Mouse (Mus musculus) heart, postnatal 0 days (tissue): ENCODE data around the gene P3h3. TPM values are rescaled to one million over a fixed set of nuclear protein-coding genes. Genes with fewer than 3 reads are reported as not detected.

Source experiments
- ATAC-seq: fragments of 200-750 bp; cut with Nextera tagmentation; 2 replicates; pipeline ENCODE4 v1.8.0; 2017; ENCODE audit warnings: low read depth, moderate number of reproducible peaks, moderate library complexity; ENCODE audit not compliant: insufficient read depth
- DNase-seq: peaks from one replicate; pipeline ENCODE4 v3.0.0-alpha.2; 2016; ENCODE audit warnings: low spot score
- H3K27ac ChIP-seq: fragments of 300-500 bp; sonication (generic); 2 replicates; pipeline ENCODE4 v1.5.1; 2014; ENCODE audit warnings: low read depth, mild to moderate bottlenecking
- H3K27me3 ChIP-seq: fragments of 300-500 bp; sonication (generic); 2 replicates; pipeline ENCODE4 v1.6.1; 2014; ENCODE audit warnings: low read length, mixed read lengths; ENCODE audit not compliant: control insufficient read depth, insufficient read depth
- H3K36me3 ChIP-seq: fragments of 300-500 bp; sonication (generic); replicated peaks from 2 replicates; pipeline ENCODE4 v1.6.1; 2014; ENCODE audit warnings: low read length, mixed read lengths; ENCODE audit not compliant: control insufficient read depth, insufficient read depth
- H3K4me1 ChIP-seq: fragments of 300-500 bp; sonication (generic); 2 replicates; pipeline ENCODE4 v1.6.1; 2014; ENCODE audit warnings: antibody characterized with exemption; ENCODE audit not compliant: control insufficient read depth, insufficient read depth
- H3K4me2 ChIP-seq: fragments of 300-500 bp; sonication (generic); 2 replicates; pipeline ENCODE4 v1.6.1; 2014; ENCODE audit warnings: low read depth, mild to moderate bottlenecking, low read length, moderate library complexity
- H3K4me3 ChIP-seq: fragments of 300-500 bp; sonication (generic); 2 replicates; pipeline ENCODE4 v1.5.1; 2014; ENCODE audit warnings: low read depth, low read length
- H3K9ac ChIP-seq: fragments of 300-500 bp; sonication (generic); replicated peaks from 2 replicates; pipeline ENCODE4 v1.6.1; 2014; ENCODE audit warnings: low read depth, low read length, mixed read lengths
- H3K9me3 ChIP-seq: fragments of 300-500 bp; sonication (generic); replicated peaks from 2 replicates; pipeline ENCODE4 v1.6.1; 2016; ENCODE audit warnings: low read length; ENCODE audit not compliant: control insufficient read depth
- CTCF ChIP-seq: IDR thresholded peaks from 2 replicates; pipeline ENCODE4 v1.5.1; 2016; ENCODE audit warnings: antibody characterized with exemption, control low read depth, low read depth
- EP300 ChIP-seq: IDR thresholded peaks from 2 replicates; pipeline ENCODE4 v1.6.1; 2016; ENCODE audit warnings: antibody characterized with exemption, low read depth
- WGBS: fragments of 180-500 bp; shearing (Covaris S2); extraction: QIAGEN DNeasy Blood & Tissue Kit; methylation state at CpG from one replicate; pipeline ENCODE4 v1.1.7; 2014; 5-methylcytosine and 5-hydroxymethylcytosine counted together
- polyA plus RNA-seq: library from polyadenylated mRNA; unstranded; fragments of >200 nt; fragmentation: Nextera tagmentation; extraction: Ambion mirVana; gene quantifications from 2 replicates; pipeline ENCODE4 v1.2.1, GENCODE M21; 2015
- total RNA-seq: library from RNA; depleted of rRNA; stranded (reverse); fragments of >200 nt; gene quantifications from 2 replicates; pipeline ENCODE4 v1.2.3, GENCODE M21; 2014; ENCODE audit warnings: low replicate concordance

P3h3 gene
- total and polyA plus RNA-seq, 2 experiments from 2014 or later, result 7.2 to 38.5 TPM

GRCm38 (mm10) chr6:124860511-124860910 lies 3.0 kb upstream of the P3h3 start:
- peaks cover 33% of the 10 kb centered on the region for H3K27me3 ChIP-seq
- H3K4me2 ChIP-seq, result no peak overlapping the region
- H3K4me1 ChIP-seq, result peaks cover 18% of the 10 kb centered on the region
- DNase-seq, result no peak
- ATAC-seq, result no peak
- no peak overlapping the region for H3K27ac ChIP-seq
- H3K9ac ChIP-seq, result no peak overlapping the region
- no peak for TF ChIP-seq CTCF
- TF ChIP-seq EP300, result no peak
- no peaks in the 10 kb centered on the region for H3K9me3 ChIP-seq
- 82% methylated on average over 9 of the region's 9 CpGs for WGBS
- no peaks in the 10 kb centered on the region for H3K36me3 ChIP-seq
- H3K4me3 ChIP-seq, result no peak overlapping the region

GRCm38 (mm10) chr6:124859725-124860124 lies 2.2 kb upstream of the P3h3 start:
- Histone ChIP-seq H3K4me1 (peaks cover 18% of the 10 kb centered on the region), H3K27ac (no peak overlapping the region), H3K4me3 (no peak overlapping the region), H3K4me2 (no peak overlapping the region), H3K9me3 (no peaks in the 10 kb centered on the region), H3K27me3 (peaks cover 33% of the 10 kb centered on the region), H3K36me3 (no peaks in the 10 kb centered on the region), H3K9ac (no peak overlapping the region)
- TF ChIP-seq CTCF (peak; percentile 92), EP300 (no peak)
- ATAC-seq, result peak; percentile 42
- DNase-seq, result peak; percentile 75
- WGBS, result 8% methylated on average over 12 of the region's 12 CpGs

GRCm38 (mm10) chr6:124858561-124859318 lies 1.2 kb upstream of the P3h3 start:
- WGBS, result 66% methylated on average over 28 of the region's 28 CpGs
- no peaks in the 10 kb centered on the region for H3K36me3 ChIP-seq
- no peak overlapping the region for H3K4me3 ChIP-seq

GRCm38 (mm10) chr6:124857840-124858530 lies 433 bp upstream of the P3h3 start:
- ATAC-seq (no peak), DNase-seq (no peak)
- Histone ChIP-seq H3K27ac (peak overlapping the region; percentile 5; the same call in 1 of the 2 replicates), H3K4me3 (peak overlapping the region; percentile 64), H3K9ac (no peak overlapping the region), H3K36me3 (no peaks in the 10 kb centered on the region), H3K4me2 (peak overlapping the region; percentile 93), H3K4me1 (peaks cover 10% of the 10 kb centered on the region), H3K27me3 (peaks cover 31% of the 10 kb centered on the region), H3K9me3 (no peaks in the 10 kb centered on the region)
- TF ChIP-seq EP300 (no peak), CTCF (no peak)
- WGBS, result 34% methylated on average over 26 of the region's 26 CpGs

More at GRCm38 (mm10) chr6:124858561-124859318, 1.2 kb upstream of the P3h3 start:
- Histone ChIP-seq H3K4me1 (peaks cover 16% of the 10 kb centered on the region), H3K27me3 (peaks cover 33% of the 10 kb centered on the region), H3K9ac (no peak overlapping the region), H3K4me2 (no peak overlapping the region; the same call in 1 of the 2 replicates), H3K27ac (no peak overlapping the region), H3K9me3 (no peaks in the 10 kb centered on the region)
- TF ChIP-seq EP300 (no peak), CTCF (no peak)
- DNase-seq, result no peak
- no peak for ATAC-seq

- no peak overlapping the region for H3K9ac ChIP-seq
- DNase-seq, result no peak
- no peak for TF ChIP-seq CTCF
- no peak for TF ChIP-seq EP300
- H3K4me3 ChIP-seq, result peak overlapping the region; percentile 64
- H3K9me3 ChIP-seq, result no peaks in the 10 kb centered on the region
- 19% methylated on average over 14 of the region's 14 CpGs for WGBS
- no peaks in the 10 kb centered on the region for H3K36me3 ChIP-seq
- H3K4me2 ChIP-seq, result peak overlapping the region; percentile 93
- no peak overlapping the region for H3K27ac ChIP-seq
- H3K4me1 ChIP-seq, result peaks cover 7% of the 10 kb centered on the region
- H3K27me3 ChIP-seq, result peaks cover 21% of the 10 kb centered on the region
- ATAC-seq, result no peak
Observed at GRCm38 (mm10) chr6:124856321-124856720, 1.2 kb downstream of the P3h3 start.
